Mouse (Mus musculus) forebrain, embryonic 10.5 days (tissue): Measurements from ENCODE around the gene Fam168a. TPM values are rescaled to one million over a fixed set of nuclear protein-coding genes. Genes with fewer than 3 reads are reported as not detected.
"Not testable (repeated sequence)": the region's sequence is repeated elsewhere in the genome, so short reads cannot be mapped to it uniquely, and the experiment has no call there.

ENCODE experiments used
- DNase-seq: peaks from one replicate; pipeline ENCODE4 v3.0.0-alpha.2; 2017; ENCODE audit warnings: low spot score; ENCODE audit errors: extremely low spot score
- H3K27ac ChIP-seq: fragments of 300-500 bp; sonication (generic); 2 replicates; pipeline ENCODE4 v1.5.1; 2016; ENCODE audit warnings: mild to moderate bottlenecking
- H3K27me3 ChIP-seq: fragments of 300-500 bp; sonication (generic); 2 replicates; pipeline ENCODE4 v1.6.1; 2016; ENCODE audit warnings: mild to moderate bottlenecking; ENCODE audit not compliant: poor library complexity, severe bottlenecking
- H3K36me3 ChIP-seq: fragments of 300-500 bp; sonication (generic); replicated peaks from 2 replicates; pipeline ENCODE4 v1.6.1; 2016; ENCODE audit warnings: mild to moderate bottlenecking, moderate library complexity
- H3K4me1 ChIP-seq: fragments of 300-500 bp; sonication (generic); 2 replicates; pipeline ENCODE4 v1.6.1; 2016
- H3K4me3 ChIP-seq: fragments of 300-500 bp; sonication (generic); 2 replicates; pipeline ENCODE4 v1.5.1; 2016; ENCODE audit warnings: mild to moderate bottlenecking, moderate library complexity
- H3K9me3 ChIP-seq: fragments of 300-500 bp; sonication (generic); 2 replicates; pipeline ENCODE4 v1.6.1; 2016; ENCODE audit warnings: mild to moderate bottlenecking, moderate library complexity
- WGBS: fragments of 180-500 bp; shearing (Covaris S2); methylation state at CpG from one replicate; pipeline ENCODE4 v1.1.7; 2016; 5-methylcytosine and 5-hydroxymethylcytosine counted together
- polyA plus RNA-seq: library from polyadenylated mRNA; unstranded; fragments of >200 nt; fragmentation: Nextera tagmentation; extraction: Ambion mirVana; gene quantifications from 2 replicates; pipeline ENCODE4 v1.2.1, GENCODE M21; 2016

Fam168a gene
- polyA plus RNA-seq, 1 experiment from 2014 or later: 35.8 TPM

DNA sequence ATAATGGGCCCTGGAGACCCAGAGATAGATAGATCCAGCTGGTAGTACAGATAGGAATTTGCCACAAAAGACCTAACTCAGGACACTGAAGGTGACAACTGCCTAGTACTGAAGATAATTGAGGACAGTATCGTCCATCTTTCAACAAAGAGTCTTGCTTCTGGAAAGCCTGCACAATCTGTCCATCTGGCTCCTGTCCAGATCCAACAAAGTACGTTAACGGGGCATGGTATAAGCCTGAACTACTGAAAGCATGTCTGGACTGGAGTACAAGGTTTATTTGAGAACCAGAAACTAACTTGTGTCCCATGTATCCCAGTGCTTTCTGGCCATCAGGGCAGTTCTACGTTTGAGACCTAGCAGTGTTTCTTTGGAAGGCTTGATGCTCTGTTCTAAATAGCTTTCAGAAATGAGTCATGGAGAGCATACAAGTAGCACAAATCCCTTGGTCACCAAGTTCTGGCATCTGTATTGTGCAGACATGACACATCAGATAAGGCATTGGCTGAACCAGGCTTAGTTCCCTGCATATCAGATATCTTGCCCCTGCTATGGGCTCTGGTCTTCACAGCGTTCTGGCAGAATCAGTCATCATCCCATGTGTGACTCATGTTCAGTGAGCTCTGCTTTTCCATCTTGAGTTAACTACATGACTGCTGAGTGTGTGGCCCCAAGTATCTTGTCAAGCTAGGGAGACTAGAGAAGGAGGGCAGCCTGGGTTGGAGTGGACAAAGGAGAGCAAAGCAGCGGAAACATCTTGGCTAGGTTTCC is 133.4 kb downstream of the Fam168a start:
- Histone ChIP-seq H3K9me3 (0 out of 2 replicates have a peak, but pooled peaks cover 4% of the 10 kb centered on the region), H3K4me1 (no peaks in the 10 kb centered on the region), H3K36me3 (peaks cover 60% of the 10 kb centered on the region), H3K27me3 (no peaks in the 10 kb centered on the region), H3K4me3 (no peak overlapping the region), H3K27ac (no peak overlapping the region)
- DNase-seq: no peak
- 95% methylated on average over 6 of the region's 6 CpGs for WGBS

DNA sequence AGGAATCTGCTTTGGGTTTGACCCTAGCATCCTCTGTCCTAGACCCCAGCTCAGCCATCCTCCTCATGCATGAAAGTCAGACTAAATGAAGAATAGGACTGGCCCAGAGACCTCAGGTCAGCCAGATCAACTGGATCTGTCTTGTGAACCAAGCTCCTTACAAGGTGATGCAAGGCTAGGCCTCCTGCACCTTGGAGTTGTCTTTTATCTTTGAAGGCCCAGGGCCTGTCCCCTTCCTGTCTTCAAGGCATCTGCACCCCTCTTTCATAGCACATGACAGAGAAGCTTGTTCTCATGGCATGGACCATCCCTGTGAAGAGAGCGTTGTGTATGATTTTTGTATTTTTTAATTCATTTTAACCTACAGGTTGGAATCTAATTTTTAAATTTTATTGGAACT is 134.5 kb downstream of the Fam168a start:
- H3K9me3 ChIP-seq: 0 out of 2 replicates have a peak, but pooled peaks cover 4% of the 10 kb centered on the region
- 96% methylated on average over 1 of the region's 1 CpGs for WGBS
- no peak overlapping the region for H3K4me3 ChIP-seq
- H3K27ac ChIP-seq: no peak overlapping the region
- H3K36me3 ChIP-seq: peaks cover 52% of the 10 kb centered on the region
- DNase-seq: no peak
- peaks cover 4% of the 10 kb centered on the region for H3K4me1 ChIP-seq
- H3K27me3 ChIP-seq: no peaks in the 10 kb centered on the region

DNA sequence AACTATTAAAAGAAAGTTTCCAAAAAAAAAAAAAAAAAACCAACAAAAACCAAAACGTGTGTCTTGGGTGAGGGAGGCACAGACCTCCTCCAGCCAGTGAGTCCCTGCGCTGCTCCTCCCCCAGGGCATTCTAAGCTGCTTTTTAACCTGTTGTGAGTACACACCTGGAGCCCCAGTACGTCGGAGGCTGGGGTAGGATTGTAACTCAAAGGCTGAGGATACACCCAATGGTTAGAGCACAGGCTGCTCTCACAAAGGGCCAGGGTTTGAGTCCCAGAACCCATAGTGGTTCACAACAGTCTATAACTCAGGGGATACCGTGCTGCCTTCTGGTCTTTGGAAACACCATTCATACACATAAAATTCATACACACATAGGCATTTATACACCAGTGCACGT is 135.2 kb downstream of the Fam168a start:
- peaks cover 45% of the 10 kb centered on the region for H3K36me3 ChIP-seq
- H3K4me1 ChIP-seq: peaks cover 4% of the 10 kb centered on the region
- no peak overlapping the region for H3K4me3 ChIP-seq
- no peak overlapping the region for H3K27ac ChIP-seq
- DNase-seq: no peak
- 0 out of 2 replicates have a peak, but pooled peaks cover 4% of the 10 kb centered on the region for H3K9me3 ChIP-seq
- H3K27me3 ChIP-seq: no peaks in the 10 kb centered on the region
- 94% methylated on average over 6 of the region's 6 CpGs for WGBS

DNA sequence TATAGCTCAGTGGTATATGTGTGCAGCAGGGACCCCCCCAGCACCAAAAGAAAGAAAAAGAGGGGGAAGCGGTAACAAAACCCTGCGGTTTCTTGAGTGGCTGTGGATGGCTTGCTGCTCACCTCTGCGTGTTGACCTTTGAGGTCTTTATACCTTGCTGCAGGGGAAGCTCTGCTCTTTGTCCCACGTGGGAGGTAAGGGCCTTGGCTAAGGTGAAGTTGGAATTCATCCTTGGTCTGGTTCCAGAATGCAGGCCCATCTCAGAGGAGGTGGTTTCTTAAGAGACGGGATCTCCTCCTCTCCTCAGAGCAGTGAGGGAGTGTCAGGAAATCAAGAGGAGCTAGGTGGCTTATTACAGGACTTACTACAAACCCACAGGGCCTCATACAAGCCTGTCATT is 135.7 kb downstream of the Fam168a start:
- WGBS: 93% methylated on average over 5 of the region's 5 CpGs
- DNase-seq: no peak

DNA sequence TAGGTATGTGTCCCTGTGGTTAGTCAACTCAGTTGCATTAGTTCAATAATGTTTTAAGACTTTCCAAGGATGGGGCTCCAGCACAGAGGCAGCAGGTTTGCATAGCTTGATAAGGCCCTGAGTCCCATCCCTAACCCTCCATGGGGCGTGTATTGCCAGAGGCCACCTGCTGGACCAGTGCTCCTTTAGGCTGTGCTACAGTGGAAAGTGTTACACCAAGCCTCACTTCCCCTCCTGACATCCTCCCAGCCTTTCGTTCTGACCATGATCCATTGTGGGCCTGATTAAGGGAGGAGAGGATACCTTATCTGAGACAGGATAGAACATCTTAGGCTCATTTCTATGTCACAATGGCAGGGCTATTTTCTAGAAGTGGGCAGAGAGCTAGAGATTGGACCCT is 137.4 kb downstream of the Fam168a start:
- WGBS: 90% methylated on average over 2 of the region's 2 CpGs
- DNase-seq: no peak
- no peaks in the 10 kb centered on the region for H3K27me3 ChIP-seq
- 0 out of 2 replicates have a peak, but pooled peaks cover 4% of the 10 kb centered on the region for H3K9me3 ChIP-seq
- H3K27ac ChIP-seq: no peak overlapping the region
- no peak overlapping the region for H3K4me3 ChIP-seq
- peaks cover 42% of the 10 kb centered on the region for H3K36me3 ChIP-seq
- H3K4me1 ChIP-seq: peaks cover 8% of the 10 kb centered on the region

More for the DNA sequence above, 135.7 kb downstream of the Fam168a start:
- Histone ChIP-seq H3K27ac (no peak overlapping the region), H3K4me3 (no peak overlapping the region), H3K9me3 (0 out of 2 replicates have a peak, but pooled peaks cover 4% of the 10 kb centered on the region), H3K27me3 (no peaks in the 10 kb centered on the region), H3K36me3 (peaks cover 45% of the 10 kb centered on the region), H3K4me1 (peaks cover 4% of the 10 kb centered on the region)

DNA sequence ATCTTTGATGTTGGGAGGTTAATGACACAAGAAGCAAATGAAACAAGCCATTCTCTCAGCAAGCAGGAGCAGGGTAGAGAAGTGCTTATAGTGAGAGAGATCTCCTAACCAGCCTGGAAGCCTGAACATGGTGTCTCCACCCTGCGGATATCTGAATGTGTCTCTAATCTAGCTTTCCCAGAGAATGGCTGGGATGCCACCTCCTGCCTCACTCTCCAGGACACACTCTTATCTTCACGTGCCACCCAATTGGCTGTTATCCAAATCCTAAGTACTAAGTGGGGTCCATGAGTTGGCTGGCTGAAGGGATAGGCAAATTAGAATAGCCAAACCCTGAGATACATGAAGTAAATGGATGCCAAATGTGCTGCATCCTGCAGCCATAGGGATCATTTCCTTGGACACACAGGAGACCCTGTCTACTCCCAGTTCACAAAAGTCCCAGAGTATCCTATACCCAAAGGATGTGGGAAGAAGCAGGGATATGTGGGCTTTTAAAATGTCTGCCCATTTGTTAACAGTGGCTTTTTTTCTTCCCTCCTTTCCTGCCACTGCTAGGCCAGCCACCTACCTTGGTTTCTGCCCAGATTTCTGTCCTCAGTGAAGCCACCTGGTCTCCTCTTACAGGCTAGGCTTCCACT is 138.1 kb downstream of the Fam168a start:
- WGBS: 88% methylated on average over 2 of the region's 2 CpGs
- 0 out of 2 replicates have a peak, but pooled peaks cover 4% of the 10 kb centered on the region for H3K9me3 ChIP-seq
- no peak for DNase-seq
- H3K4me3 ChIP-seq: no peak overlapping the region
- peaks cover 38% of the 10 kb centered on the region for H3K36me3 ChIP-seq
- no peak overlapping the region for H3K27ac ChIP-seq
- H3K27me3 ChIP-seq: no peaks in the 10 kb centered on the region
- peaks cover 8% of the 10 kb centered on the region for H3K4me1 ChIP-seq

DNA sequence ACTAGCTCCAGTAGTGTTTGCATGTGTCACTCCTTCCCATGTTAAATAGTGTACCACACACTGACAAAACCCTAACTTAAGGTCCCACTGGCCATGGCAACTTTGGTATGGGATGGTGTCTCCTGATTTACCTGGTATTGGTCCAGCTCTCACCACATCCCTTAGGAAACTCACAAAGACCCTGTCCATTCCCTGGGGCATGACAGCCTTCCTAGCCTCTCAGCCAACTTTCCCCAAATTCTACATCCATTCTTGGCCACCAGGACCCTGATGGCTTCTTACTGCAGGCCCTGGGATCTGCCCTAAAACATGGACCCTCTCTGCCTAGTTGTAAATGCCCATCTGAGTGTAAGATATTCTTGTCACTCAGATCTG is 138.6 kb downstream of the Fam168a start:
- Histone ChIP-seq H3K36me3 (peaks cover 38% of the 10 kb centered on the region), H3K4me3 (no peak overlapping the region), H3K4me1 (peaks cover 8% of the 10 kb centered on the region), H3K27ac (no peak overlapping the region), H3K27me3 (no peaks in the 10 kb centered on the region), H3K9me3 (0 out of 2 replicates have a peak, but pooled peaks cover 4% of the 10 kb centered on the region)
- no peak for DNase-seq

DNA sequence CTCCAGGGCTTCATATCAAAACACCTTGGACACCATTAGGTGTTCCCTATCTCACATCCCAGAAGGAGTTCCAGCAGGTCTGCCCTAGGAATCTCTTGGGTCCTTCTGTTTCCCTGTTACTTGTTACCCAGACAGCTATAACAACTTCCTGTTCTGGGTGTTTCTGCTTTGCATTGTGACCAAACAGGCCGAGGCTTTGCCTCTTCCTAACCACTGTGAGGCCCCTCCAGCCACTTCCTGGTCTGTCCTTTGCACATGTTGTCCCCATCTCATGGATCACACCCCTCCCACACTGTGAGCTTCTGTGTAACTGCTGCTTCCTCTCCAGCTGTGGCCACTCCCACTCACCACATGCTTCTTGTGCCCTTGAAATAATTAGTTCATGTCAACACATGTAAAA is 139.0 kb downstream of the Fam168a start:
- no peak overlapping the region for H3K27ac ChIP-seq

DNA sequence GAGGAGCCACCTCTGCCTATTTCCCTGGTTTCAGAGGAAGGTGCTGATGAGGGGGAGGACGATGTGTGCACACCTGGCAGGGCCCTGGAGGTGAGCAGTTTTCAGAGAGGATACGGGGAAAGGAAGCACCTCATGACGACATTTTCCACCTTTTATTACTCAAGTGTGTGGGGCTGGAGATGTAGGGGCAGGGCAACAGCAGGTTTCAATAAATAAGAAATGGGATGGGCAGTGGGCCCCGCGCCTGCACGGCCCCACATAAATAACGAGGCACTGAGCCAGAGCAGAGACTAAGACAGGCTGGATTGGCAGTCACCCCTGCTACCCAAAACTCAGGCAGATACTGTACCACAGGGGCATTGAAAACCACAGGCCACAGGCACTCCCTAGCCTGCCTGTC is 139.6 kb downstream of the Fam168a start:
- H3K27me3 ChIP-seq, H3K4me3 ChIP-seq, H3K9me3 ChIP-seq, H3K4me1 ChIP-seq, H3K27ac ChIP-seq, DNase-seq: not testable (repeated sequence)
- WGBS: 83% methylated on average over 7 of the region's 7 CpGs
- H3K36me3 ChIP-seq: peaks cover 42% of the 10 kb centered on the region

More for the DNA sequence above, 139.0 kb downstream of the Fam168a start:
- peaks cover 42% of the 10 kb centered on the region for H3K36me3 ChIP-seq
- H3K27me3 ChIP-seq: no peaks in the 10 kb centered on the region
- no peak for DNase-seq
- H3K4me3 ChIP-seq: no peak overlapping the region
- 0 out of 2 replicates have a peak, but pooled peaks cover 4% of the 10 kb centered on the region for H3K9me3 ChIP-seq
- peaks cover 8% of the 10 kb centered on the region for H3K4me1 ChIP-seq
- 63% methylated on average over 1 of the region's 1 CpGs for WGBS

DNA sequence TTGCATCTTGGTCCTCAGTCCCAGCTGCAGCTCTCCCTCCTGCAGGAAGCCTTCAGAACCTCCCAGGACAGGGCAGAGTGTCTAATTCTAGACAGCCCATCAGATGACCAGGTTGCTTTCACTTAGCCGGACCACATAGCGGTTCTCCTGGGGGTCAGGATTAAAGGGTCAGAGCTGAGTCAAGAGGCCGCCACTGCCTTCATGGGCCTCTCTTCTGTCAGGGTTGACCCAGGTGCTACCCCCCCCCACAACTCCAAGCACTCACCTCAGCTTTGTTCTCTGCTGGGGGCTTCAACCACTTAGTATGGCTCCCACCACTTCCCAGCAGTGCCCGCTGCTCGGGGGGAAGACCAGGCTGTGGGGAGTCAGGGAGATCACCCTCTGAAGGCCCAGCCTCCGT is 140.7 kb downstream of the Fam168a start:
- Histone ChIP-seq H3K4me1 (peaks cover 19% of the 10 kb centered on the region), H3K27ac (no peak overlapping the region; the same call in 1 of the 2 replicates), H3K9me3 (0 out of 2 replicates have a peak, but pooled peaks cover 4% of the 10 kb centered on the region), H3K27me3 (no peaks in the 10 kb centered on the region), H3K36me3 (peaks cover 38% of the 10 kb centered on the region), H3K4me3 (no peak overlapping the region)
- no peak for DNase-seq
- 87% methylated on average over 6 of the region's 6 CpGs for WGBS

DNA sequence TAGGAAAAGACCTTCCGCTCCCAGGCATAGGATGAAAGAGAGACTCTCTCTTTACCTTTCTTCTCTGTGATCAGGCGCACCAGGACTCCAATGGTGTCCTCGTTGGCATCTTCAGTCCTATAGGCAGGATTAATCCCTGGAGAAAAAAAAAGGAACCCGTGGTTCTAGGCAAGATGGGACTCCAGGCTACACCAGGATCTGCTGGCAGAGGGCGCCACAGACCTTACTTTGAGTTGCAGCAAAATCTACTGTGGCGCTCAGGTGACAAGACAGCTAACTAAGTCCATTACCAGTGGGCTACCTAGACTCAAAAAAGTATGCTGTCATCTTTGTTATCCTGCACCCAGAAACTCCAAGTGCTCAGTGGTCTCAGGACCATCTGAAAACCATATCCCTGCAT is 142.3 kb downstream of the Fam168a start:
- DNase-seq: peak; percentile 39
- Histone ChIP-seq H3K27me3 (no peaks in the 10 kb centered on the region), H3K36me3 (peaks cover 29% of the 10 kb centered on the region), H3K27ac (no peak overlapping the region), H3K4me3 (no peak overlapping the region), H3K4me1 (peaks cover 31% of the 10 kb centered on the region), H3K9me3 (no peaks in the 10 kb centered on the region)
- 22% methylated on average over 6 of the region's 6 CpGs for WGBS

DNA sequence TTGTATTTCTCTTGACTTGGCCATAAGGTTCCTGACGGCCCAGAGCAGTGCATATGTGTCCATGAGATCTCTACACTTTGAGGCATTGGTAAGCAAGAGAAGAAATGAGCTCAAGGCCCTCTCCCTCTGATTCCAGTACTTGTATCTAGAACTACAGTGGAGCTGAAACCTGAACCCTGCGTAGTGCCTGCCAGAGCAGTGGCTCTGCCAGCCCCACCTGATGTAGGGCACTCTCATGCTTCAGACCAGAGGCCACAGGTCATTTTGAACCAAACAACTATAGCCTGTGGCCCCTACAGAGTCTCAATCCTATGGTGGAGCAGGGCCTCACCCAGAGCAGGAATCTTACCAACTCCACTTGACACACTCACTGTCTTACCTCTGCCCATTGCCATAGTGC is 143.1 kb downstream of the Fam168a start:
- H3K36me3 ChIP-seq: peaks cover 29% of the 10 kb centered on the region
- H3K27me3 ChIP-seq: no peaks in the 10 kb centered on the region
- peaks cover 38% of the 10 kb centered on the region for H3K4me1 ChIP-seq
- no peak overlapping the region for H3K27ac ChIP-seq
- 92% methylated on average over 2 of the region's 2 CpGs for WGBS
- H3K9me3 ChIP-seq: no peaks in the 10 kb centered on the region
- H3K4me3 ChIP-seq: no peak overlapping the region
- no peak for DNase-seq
